Mouse (Mus musculus) neural tube, embryonic 13.5 days (tissue): ENCODE results near the gene Med8. TPM values are rescaled to one million over a fixed set of nuclear protein-coding genes. Genes with fewer than 3 reads are reported as not detected.

Experiments
- ATAC-seq: fragments of 200-750 bp; cut with Nextera tagmentation; 2 replicates; pipeline ENCODE4 v1.8.0; 2017; ENCODE audit warnings: low read depth, mild to moderate bottlenecking, moderate TSS enrichment, moderate library complexity
- H3K27ac ChIP-seq: fragments of 300-500 bp; sonication (generic); replicated peaks from 2 replicates; pipeline ENCODE4 v1.5.1; 2015; ENCODE audit warnings: moderate library complexity, mild to moderate bottlenecking, inconsistent platforms
- H3K27me3 ChIP-seq: fragments of 300-500 bp; sonication (generic); 2 replicates; pipeline ENCODE4 v1.6.1; 2015; ENCODE audit warnings: mild to moderate bottlenecking, inconsistent platforms
- H3K36me3 ChIP-seq: fragments of 300-500 bp; sonication (generic); 2 replicates; pipeline ENCODE4 v1.6.1; 2015; ENCODE audit warnings: mild to moderate bottlenecking, inconsistent platforms
- H3K4me1 ChIP-seq: fragments of 300-500 bp; sonication (generic); replicated peaks from 2 replicates; pipeline ENCODE4 v1.6.1; 2015; ENCODE audit warnings: inconsistent platforms
- H3K4me2 ChIP-seq: fragments of 300-500 bp; sonication (generic); 2 replicates; pipeline ENCODE4 v1.6.1; 2015; ENCODE audit warnings: inconsistent platforms, mild to moderate bottlenecking, moderate library complexity
- H3K4me3 ChIP-seq: fragments of 300-500 bp; sonication (generic); 2 replicates; pipeline ENCODE4 v1.5.1; 2015; ENCODE audit warnings: mild to moderate bottlenecking, inconsistent platforms
- H3K9ac ChIP-seq: fragments of 300-500 bp; sonication (generic); 2 replicates; pipeline ENCODE4 v1.6.1; 2015; ENCODE audit warnings: moderate library complexity, mild to moderate bottlenecking, inconsistent platforms
- H3K9me3 ChIP-seq: fragments of 300-500 bp; sonication (generic); 2 replicates; pipeline ENCODE4 v1.6.1; 2016; ENCODE audit warnings: inconsistent platforms
- WGBS: fragments of 180-500 bp; shearing (Covaris S2); methylation state at CpG from one replicate; pipeline ENCODE4 v1.1.7; 2015; 5-methylcytosine and 5-hydroxymethylcytosine counted together
- polyA plus RNA-seq: library from polyadenylated mRNA; unstranded; fragments of >200 nt; fragmentation: Nextera tagmentation; extraction: Ambion mirVana; gene quantifications from 2 replicates; pipeline ENCODE4 v1.2.1, GENCODE M21; 2015

The Med8 gene
- polyA plus RNA-seq, 1 experiment from 2014 or later: 107 TPM

GRCm38 (mm10) chr4:118445088-118445487 lies 36.0 kb downstream of the Med8 start:
- peaks cover 15% of the 10 kb centered on the region for H3K4me1 ChIP-seq
- H3K9me3 ChIP-seq: no peaks in the 10 kb centered on the region
- H3K4me3 ChIP-seq: no peak overlapping the region
- H3K9ac ChIP-seq: no peak overlapping the region
- peaks cover 15% of the 10 kb centered on the region for H3K27me3 ChIP-seq
- H3K27ac ChIP-seq: no peak overlapping the region
- no peaks in the 10 kb centered on the region for H3K36me3 ChIP-seq
- no peak overlapping the region for H3K4me2 ChIP-seq
- no peak for ATAC-seq
- WGBS: 83% methylated on average over 10 of the region's 10 CpGs

GRCm38 (mm10) chr4:118445781-118446414 lies 36.8 kb downstream of the Med8 start:
- Histone ChIP-seq H3K4me3 (peak overlapping the region; percentile 44), H3K36me3 (no peaks in the 10 kb centered on the region), H3K4me1 (peaks cover 15% of the 10 kb centered on the region), H3K27me3 (peaks cover 17% of the 10 kb centered on the region), H3K4me2 (peak overlapping the region; percentile 83), H3K9ac (peak overlapping the region; percentile 69), H3K27ac (no peak overlapping the region), H3K9me3 (no peaks in the 10 kb centered on the region)
- 18% methylated on average over 18 of the region's 18 CpGs for WGBS
- peak; percentile 69 for ATAC-seq

GRCm38 (mm10) chr4:118446415-118447153 lies 37.4 kb downstream of the Med8 start:
- Histone ChIP-seq H3K9me3 (no peaks in the 10 kb centered on the region), H3K4me3 (peak overlapping the region; percentile 44), H3K27ac (no peak overlapping the region), H3K36me3 (no peaks in the 10 kb centered on the region), H3K4me2 (peak overlapping the region; percentile 83), H3K4me1 (peaks cover 15% of the 10 kb centered on the region), H3K27me3 (peaks cover 19% of the 10 kb centered on the region), H3K9ac (peak overlapping the region; percentile 69)
- peak; percentile 6; the same call in 1 of the 2 replicates for ATAC-seq
- 12% methylated on average over 24 of the region's 24 CpGs for WGBS

GRCm38 (mm10) chr4:118457345-118457975 lies 48.3 kb downstream of the Med8 start, which contains the start of gene Mpl:
TSS of gene Mpl (minus strand) at chr4:118457513.
- H3K36me3 ChIP-seq: no peaks in the 10 kb centered on the region
- WGBS: 76% methylated on average over 9 of the region's 9 CpGs
- no peak within 1 kb of the TSS for H3K4me2 ChIP-seq

GRCm38 (mm10) chr4:118464956-118465355 lies 55.8 kb downstream of the Med8 start:
- Histone ChIP-seq H3K36me3 (no peaks in the 10 kb centered on the region), H3K9ac (no peak overlapping the region), H3K27me3 (no peaks in the 10 kb centered on the region), H3K9me3 (no peaks in the 10 kb centered on the region), H3K4me2 (no peak overlapping the region), H3K27ac (no peak overlapping the region), H3K4me3 (no peak overlapping the region), H3K4me1 (peaks cover 5% of the 10 kb centered on the region; the same call in 1 of the 2 replicates)
- ATAC-seq: no peak
- 97% methylated on average over 3 of the region's 3 CpGs for WGBS

More at GRCm38 (mm10) chr4:118457345-118457975, 48.3 kb downstream of the Med8 start, which contains the start of gene Mpl:
- no peaks in the 10 kb centered on the region for H3K27me3 ChIP-seq
- no peaks in the 10 kb centered on the region for H3K4me1 ChIP-seq
- ATAC-seq: no peak
- H3K27ac ChIP-seq: no peak within 1 kb of the TSS
- H3K9ac ChIP-seq: no peak within 1 kb of the TSS
- H3K4me3 ChIP-seq: no peak within 1 kb of the TSS
- no peaks in the 10 kb centered on the region for H3K9me3 ChIP-seq

Other genes starting within 250 kb of the Med8 start
- gene Kdm4a, start 229.3 kb upstream of the Med8 start, polyA plus RNA-seq: 47.3 and 61.0 TPM in 2 replicates
- 81.1 and 82.2 TPM in 2 replicates for gene Ptprf, start 117.9 kb upstream of the Med8 start, polyA plus RNA-seq
- 7.8 and 9.1 TPM in 2 replicates for gene Szt2, start 64 bp upstream of the Med8 start, polyA plus RNA-seq
- gene Elovl1, start 18.8 kb downstream of the Med8 start, polyA plus RNA-seq: 38.0 and 38.2 TPM in 2 replicates
- 47.2 and 54.7 TPM in 2 replicates for gene Cdc20, start 28.0 kb downstream of the Med8 start, polyA plus RNA-seq
- 0.42 and 0.50 TPM in 2 replicates for gene Mpl, start 48.2 kb downstream of the Med8 start, polyA plus RNA-seq
- gene Tie1, start 80.7 kb downstream of the Med8 start, polyA plus RNA-seq: 19.3 and 21.0 TPM in 2 replicates
- gene 2610528J11Rik, start 117.7 kb downstream of the Med8 start, polyA plus RNA-seq: not detected in 2 replicates
- gene Tmem125, start 134.7 kb downstream of the Med8 start, polyA plus RNA-seq: not detected in 2 replicates
- 0.96 and 1.8 TPM in 2 replicates for gene Cfap57, start 211.4 kb downstream of the Med8 start, polyA plus RNA-seq
- gene Ebna1bp2, start 211.5 kb downstream of the Med8 start, polyA plus RNA-seq: 108 and 129 TPM in 2 replicates
- not detected in 2 replicates for gene Olfr62, start 249.6 kb downstream of the Med8 start, polyA plus RNA-seq